Mouse (Mus musculus): ENCODE results near the gene Mpo.

The Mpo gene

DNA sequence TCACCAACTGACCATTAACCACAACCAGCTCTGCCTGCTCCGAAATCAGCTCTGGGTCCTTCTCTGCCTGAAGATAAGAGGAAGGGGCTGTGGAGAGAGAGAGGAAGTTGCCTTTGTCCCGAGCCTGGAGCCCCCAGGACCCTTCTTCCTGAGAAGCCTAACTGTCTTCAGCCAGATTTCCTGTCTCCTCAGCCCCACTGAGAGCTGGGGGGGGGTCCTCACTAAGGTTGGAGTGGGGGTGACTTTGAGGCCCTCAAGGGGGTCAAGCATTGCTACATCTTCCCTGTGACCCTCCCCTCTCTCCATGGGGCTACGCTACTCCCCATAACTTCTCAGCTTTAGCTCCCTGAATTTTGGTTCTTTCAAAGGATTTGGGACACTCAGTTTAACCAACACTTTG is at the start of gene Mpo:
Mpo (plus strand) TSS at position 122 of the 400 bp plus-strand sequence.
- no peak for DNase-seq

DNA sequence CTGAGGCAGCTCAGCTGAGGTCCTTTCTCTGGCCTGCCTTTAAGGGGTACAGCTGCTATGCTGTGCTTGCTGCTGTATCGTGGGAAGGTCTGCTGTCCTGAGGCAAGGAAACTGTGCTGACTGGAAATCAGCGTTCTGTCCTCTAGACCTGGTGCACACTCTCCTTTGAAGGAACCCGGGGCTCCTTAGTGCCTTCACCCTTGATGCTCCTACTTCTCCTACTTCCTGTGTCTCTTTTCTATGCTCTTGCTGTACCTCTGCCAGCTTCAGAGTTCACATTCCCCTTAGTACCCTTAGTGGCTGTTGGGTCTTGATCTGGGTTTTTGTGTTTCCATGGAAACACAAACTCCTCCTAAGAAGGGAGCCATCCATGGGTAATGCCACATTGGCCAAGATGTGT is 49.7 kb upstream of the Mpo start:
- no peak for DNase-seq

DNA sequence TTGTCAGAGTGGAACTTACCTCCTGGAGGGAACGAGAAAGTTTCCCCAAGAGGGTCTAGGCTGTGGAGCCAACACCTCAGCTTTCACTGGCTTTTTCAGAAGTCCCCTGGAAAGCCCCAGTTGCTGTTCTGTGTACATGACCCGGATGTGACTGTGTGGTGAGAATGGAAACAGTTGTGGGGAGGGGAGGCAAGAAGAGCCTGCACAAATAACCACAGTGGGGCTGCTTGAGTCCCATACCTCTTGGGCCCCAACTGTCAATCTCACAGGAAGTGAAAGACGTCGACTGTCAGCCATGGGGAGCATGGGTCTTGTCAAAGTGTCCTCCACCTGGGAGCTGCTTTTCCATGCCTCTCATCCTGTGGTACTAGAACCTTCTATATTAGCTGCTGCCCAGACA is 48.4 kb upstream of the Mpo start:
- peak; percentile 75 for DNase-seq

DNA sequence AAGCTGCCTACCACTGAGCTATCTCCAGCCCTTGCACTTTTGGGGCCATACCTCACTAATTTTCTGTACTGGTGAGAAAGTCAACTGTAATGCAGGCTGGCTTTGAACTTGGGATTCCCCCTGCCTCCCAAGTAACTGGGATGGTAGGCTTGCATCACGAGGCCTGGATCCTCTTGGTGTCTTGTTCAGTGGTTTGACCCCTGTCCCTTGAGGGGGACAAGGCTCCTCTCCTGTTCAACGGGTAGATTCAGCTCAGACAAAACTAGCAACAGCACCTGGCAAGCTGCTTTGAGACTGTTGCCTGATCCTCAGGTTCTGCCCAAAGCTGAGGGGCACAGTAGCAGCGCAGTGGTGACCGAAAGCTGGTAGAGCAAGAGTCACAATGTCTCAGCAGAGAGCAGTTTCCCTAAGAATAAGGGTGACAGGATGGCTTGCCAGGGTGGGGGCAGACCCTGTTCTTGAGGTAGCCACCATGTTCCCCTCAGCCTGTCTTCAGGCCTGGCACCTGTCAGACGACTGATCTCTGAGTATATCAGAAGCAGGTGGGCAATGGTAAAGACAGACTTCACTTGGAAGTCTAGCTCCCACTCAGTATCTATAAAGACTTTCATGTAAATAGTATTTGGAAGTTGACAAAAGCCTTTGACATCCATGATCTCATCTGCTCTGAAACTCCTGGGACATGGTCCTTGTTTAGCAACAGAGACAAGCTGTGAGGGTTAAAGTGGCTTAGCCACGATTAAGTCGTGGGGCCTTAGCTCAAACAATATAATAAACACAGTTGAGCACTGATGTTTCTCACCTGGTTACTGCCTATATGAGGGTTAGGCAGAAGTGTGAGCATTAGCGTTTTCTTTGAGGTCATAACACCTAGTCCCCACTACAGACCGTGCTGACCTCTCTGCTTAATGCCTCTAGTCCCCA is 47.5 kb upstream of the Mpo start:
- DNase-seq = peak; percentile 58

DNA sequence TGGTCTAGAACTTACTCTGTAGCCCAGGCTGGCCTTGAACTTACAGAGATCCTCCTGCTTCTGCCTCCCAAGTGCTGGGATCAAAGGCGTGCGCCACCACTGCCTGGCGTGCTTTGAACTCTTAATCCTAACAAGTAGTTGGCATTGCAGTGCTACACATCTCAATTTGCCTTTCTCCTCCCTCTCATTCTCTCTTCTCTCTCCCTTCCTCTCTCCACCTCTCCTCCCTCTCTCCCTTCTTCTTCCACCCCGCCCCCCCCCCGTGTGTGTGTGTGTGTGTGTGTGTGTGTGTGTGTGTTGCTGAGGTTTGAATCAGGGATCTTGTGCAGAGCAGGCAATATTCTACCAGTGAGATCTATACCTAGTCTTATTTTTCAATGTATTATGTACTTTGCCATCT is 46.1 kb upstream of the Mpo start:
- no peak for DNase-seq

DNA sequence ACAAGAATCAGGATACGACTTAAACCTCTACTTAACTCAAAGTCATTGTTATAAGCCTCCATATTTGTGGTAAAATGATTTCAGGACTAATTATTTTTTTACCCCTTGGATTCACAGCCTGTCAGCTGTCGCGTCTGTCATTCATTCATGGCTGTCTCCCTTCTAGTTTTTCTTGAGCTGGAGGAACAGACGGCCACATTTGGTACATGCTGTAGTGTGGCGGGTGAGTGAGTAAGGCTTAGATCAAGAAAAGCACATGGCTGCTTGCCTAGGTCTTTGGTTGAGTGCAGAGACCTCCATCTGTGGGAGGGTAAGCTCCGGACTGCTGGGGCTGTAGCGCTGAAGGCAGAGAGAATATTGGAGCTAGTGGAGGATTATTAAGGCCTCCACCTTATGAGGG is 45.7 kb upstream of the Mpo start:
- peak; percentile 36 for DNase-seq

DNA sequence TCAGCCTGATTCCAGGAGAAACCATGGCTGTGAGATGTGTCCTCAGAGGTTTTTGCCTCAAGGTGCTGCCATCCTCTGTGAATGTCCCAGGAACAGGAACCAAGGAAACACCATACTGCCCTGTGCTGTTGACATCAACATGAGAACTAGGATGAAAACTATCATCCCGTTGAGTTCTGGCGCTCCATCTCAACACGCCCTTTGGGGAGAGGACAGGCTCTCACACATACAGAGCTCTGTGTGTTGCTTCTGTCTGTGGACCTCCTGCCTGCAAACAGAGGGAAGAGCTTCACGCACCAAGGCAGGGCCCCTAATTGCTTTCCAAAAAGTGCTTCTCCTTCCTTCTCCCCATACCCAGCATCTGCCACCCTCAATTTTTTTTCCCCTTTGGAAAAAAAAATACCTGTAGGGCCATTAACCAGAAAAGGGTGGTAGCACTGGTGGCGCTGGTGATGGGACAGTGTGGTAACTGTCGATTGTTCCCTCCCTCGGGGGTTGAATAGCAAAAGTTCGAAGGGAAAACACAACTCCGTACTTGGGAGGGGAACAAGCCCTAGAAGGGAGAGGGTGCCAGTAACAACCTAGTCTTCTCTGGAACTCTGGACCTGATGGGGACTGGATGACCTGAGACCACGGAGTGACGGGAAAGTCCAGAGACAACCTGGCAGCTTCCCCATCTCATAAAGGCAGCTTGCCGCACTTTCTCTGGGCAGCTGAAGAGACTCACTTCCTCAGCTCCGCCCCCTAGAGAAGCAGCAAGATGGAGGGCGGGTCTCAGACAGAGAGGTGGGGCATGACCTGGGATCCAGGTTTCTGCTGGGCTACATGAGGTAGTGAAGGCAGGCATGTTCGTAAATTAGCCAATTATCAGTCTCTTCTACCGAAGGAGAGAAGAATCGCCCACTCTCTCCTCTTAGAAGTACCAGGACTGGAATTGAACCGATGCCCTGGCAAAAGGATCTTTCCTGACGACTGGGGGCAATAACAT is 45.0 kb upstream of the Mpo start:
- DNase-seq = peak; percentile 86

DNA sequence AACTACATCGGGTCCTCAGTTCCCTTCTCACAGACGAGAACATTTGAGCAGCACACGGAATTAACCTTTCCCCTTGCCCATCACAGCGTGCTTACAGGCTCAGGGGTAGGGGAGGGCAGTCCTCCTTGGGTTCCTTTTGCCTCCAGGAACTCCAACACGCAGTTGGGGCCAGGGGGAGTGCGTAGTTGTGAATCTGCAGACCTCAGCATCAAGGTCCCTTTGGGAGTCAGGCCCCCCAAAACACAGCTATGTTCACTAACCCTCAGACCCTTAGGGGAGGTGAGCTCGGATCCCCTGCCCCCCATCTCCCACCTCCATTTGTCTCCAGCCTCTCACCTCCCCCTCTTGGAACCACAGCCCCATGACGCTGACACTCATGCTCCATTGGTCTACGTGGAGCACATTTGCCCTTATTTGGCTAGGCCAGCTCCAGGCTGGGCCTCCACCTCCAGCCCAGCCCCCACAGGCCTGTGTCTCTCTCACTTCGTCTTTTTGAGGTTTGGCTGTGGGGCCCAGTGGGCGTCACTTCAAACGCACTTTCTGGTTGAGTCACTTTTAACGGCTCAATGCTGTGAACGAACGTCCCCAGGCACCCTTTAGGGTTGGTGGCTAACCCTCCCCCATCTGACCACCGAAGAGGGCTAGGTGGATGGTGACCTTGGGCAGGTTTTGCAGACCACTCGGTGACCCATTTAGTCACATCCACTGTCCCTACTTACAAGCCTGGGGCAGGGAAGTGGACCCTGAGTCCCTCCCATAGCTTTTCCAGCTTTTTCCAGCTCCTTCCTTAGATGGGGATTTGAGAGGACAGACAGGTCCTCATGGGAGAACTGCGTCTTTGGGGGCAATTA is 44.0 kb upstream of the Mpo start:
- DNase-seq = peak; percentile 90

DNA sequence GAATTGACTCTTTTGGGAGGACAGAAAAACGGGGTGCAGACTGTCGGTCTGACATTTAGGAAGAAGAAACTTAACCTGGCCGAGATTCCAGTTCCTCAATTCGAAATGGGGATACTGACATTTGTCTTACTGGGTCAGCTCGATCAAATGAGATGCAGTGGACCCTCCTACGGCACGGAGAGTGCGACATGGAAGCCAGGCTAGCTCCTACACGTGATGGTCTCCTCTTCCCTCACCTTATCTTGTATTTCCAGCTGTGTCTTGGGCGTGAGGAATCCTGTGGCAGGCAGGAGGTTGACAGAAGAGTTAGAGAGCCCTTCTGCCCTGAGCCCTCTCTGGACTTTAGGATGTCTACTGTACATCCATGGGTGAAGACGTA is 43.3 kb upstream of the Mpo start:
- DNase-seq = no peak

DNA sequence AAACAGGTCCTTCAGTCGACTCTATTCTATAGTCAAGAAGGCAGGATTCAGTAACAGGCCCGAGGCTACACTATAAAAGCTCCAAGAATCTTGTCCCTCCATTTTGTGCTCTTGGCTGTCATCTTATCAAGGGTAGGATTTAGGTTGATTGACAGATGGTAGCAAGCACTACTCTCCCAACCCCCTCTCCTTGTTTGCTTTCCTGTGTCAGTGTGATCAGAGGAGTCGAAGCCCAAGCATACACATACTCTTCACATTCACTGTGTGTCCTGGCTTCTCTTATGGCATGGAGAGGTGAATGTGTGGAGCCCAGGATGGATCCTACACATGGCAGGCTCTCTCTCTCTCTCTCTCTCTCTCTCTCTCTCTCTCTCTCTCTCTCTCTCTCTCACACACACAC is 42.9 kb upstream of the Mpo start:
- DNase-seq = peak; percentile 56

DNA sequence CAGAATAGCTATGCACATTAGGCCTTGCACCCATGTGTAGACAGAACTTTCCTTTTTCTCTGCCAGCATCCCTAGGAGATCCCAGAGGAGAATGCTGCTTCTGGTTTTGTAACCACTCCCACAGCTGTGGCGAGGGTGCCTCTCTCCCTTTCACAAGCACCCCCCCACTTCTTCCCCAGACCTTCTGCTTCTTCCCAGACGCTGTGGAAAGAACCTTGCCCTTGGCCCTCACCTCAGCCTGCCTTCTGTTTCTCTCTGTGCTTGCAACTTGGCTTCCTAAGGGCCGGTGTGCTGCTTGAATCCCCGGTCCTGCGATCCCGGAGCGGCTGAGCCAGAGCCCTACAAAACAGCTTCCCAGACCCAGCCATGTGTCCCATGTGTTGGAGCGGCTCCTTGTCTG is 42.4 kb upstream of the Mpo start:
- peak; percentile 67 for DNase-seq

DNA sequence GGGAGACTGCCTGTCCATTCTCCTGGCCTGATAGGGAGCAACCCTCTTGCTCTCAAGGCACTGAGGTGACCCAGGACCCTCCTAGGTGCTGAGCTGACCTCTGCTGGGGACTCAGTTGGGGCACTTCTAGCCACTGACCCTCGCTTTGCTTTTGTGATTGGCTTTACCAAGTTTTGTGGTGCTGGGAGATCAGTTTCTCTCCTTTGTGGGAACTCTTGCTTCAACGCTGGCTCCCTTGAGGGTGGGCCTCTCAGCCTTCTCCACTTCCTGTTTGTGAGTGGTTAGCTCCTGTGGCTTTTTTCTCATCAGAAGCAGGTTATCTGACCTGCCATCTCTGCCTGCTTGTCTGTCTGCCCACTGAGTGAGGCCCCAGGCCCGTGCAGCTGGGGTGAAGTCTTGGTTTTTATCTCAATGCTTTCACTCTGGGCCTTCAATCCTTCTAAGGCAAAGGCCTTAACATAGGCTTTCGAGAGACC is 41.9 kb upstream of the Mpo start:
- peak; percentile 81 for DNase-seq

DNA sequence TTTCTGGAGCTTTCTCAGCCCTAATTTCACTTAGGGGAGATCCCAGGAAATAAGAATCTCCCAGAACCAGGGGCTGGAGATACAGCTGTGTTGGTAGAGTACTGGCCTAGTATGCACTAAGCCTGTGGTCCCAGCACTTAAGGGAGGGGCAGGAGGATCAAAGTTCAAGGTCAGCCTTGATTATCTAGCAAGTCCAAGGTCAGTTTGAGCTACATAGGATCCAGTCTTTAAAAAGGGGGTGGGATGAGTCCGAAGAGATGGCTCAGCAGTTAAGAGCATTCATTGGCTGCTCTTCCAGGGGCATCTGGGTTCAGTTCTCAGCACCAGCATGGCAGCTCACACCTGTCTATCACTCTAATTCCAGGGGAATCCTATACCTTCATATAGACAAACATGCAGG is 41.1 kb upstream of the Mpo start:
- DNase-seq = no peak

DNA sequence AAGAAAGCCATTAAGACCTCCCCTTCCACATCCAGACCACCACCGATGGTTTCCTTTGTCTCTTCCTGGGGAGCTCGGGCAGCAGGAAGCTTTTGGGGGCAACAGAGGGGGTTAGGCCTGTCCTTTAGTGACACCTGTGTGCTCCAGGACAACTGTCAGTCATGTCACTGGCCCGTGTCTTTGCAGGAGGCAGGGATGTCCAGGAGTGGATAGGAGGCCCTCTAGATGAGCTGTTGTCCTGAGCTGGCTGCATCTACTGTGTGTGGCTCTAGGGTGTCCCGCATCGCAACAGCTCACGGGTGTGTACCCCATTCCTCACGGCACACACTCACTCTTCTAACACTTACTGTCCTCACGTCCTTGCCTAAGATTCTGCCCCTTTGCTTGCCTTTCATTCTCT is 40.1 kb upstream of the Mpo start:
- peak; percentile 59 for DNase-seq

DNA sequence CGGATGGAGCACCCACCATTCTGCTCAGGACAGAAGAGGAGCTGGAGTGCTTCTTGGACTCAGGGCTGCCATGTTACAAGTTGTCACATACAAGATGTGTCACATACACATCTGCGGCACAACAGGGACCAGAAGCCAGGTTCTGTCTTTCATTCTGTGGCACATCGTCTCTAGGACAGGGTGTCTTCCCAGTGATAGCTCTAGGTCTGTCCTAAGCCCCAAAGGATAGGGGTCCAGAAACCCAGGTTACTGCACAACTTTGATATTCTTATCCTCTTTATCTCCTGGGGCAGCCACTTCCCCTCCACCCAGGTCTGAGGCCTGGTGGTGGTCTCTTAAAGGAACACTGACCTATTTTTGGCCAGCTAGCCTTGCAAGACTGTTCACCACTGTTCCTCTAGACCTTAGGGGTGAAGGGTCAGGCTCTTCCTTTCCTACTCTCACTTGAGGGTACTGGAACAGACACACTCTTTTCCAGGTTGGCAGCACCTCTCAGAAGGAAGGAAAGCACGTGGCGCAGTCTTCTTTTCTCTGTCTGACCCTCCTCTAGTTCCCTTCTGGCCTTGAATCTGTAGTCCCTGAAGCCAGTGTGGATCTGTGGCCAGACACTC is 39.4 kb upstream of the Mpo start:
- peak; percentile 56 for DNase-seq

DNA sequence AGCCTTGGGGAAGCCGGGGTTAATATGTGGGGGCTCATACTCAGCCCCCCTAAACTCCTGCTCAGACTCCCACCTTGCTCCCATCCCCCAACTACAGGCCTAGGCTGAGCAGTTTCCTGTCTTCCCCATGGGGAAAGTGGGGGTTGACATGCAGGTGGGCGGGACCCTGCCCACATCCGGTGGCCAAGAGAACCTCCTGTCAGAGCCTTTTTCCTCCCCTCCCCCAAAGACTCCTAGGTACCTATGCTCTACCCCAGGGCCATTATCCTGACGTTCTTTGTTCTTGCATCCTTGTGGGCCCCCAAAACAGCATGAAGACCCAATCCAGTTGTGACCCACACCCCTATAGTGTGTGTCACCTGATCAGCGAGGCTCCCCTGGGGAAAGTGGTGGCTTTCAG is 38.8 kb upstream of the Mpo start:
- peak; percentile 89 for DNase-seq

DNA sequence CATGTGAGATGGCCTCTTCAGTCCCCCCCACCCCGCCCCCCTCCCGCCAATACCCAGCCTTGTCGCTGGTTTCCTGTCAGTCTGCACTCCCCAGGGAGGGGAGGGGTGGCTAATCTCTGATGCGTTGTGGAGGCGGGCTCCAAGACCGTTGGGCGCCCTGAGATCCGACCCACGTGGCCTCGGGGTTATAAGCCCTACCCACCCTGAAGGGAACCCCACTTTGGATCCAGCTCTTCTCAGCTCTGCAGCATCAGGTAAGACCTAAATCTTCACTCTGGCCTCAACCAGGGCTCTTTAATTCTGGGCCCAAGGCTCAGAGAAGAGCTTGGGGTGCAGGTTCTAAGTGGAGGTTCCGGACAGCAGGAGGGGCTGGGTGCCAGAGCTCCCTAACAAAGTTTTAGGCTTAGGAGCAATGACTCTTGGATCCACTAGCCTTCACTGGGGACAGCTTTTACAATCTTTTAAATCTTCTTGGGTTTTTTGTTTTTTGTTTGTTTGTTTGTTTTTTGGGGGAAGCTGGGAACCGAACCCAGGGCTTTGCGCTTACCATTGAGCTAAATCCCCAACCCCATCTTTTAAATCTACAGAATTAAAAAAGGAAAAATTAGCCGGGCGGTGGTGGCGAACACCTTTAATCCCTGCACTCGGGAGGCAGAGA is 37.9 kb upstream of the Mpo start:
- peak; percentile 96 for DNase-seq

DNA sequence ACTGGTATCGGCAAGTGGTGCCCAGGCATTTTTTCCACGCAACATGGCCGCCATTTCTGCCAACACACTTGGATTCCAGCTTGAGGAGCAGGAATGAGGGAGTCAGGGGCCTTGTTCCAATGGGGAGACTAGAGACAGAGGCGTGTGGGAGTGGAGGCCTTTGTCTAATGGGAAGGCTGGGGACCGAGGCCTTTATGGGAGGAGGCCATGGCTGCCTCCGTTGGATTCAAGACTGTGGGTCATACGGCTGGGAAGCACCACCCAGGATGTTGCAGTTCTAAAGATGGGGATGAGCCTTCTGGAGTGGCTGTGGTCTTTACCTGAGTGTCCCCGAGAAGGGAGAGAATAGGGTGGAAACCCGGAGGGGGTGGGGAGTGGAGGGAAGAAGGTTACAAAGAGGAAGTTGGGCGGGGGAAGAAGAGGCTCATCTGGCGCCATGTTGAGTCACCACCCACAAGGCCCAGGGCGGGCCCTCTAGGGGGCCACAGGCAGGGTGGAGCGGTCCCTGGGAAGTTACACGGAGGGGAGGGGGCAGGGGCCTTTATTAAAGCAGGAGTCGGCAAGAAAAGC is 37.0 kb upstream of the Mpo start:
- DNase-seq = peak; percentile 81

DNA sequence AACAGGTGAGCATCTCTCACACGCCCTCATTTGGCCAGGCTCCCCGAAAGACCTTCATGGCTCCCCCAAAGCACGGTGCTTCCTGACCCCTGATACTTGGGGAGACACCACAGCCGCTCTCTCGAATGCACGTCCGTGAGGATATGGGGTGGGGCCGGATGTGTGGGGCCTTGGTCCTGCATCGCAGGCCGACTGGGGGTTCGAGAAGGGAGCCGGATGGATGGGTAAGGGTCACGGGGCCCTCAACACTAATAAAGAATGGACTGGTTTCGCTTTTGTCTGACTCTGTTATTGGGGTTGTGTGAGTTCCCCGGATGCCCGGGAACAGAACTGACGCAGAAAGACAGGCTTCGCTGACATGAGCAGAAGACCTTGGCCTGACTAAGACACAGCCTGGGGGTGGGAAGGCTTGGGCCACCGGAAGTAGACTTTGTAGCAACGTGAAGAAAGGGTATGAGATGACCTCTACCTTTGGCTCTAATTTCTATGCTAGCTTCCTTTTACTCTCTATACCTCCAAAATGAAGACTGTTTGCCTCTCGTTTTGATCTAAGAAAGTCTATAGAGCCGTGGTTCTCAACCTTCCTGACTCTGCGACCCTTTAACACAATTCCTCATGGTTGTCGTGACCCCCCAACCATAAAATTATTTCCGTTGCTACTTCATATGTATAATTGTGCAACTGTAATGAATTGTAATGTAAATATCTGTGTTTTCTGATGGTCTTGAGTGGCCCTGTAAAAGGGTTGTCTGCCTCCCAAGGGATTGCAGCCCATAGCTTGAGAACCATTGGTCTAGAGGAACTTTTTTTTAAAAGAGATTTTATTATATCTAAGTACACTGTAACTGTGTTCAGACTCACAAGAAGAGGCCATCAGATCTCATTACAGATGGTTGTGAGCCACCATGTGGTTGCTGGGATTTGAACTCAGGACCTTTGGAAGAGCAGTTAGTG is 36.1 kb upstream of the Mpo start:
- DNase-seq = peak; percentile 72

All from thymus, postnatal 4 days (tissue).